Mouse (Mus musculus) gastrocnemius, adult 18-20 months (tissue): ENCODE results near the gene Ccn6. TPM values are rescaled to one million over a fixed set of nuclear protein-coding genes. Genes with fewer than 3 reads are reported as not detected.
A peak's percentile ranks its signal among the peaks of the same experiment; 100 is the strongest.
"Not testable (repeated sequence)": the region's sequence is repeated elsewhere in the genome, so short reads cannot be mapped to it uniquely, and the experiment has no call there.

ENCODE experiments used
- DNase-seq: peaks from one replicate; pipeline ENCODE4 v3.0.0; 2021; ENCODE audit warnings: low spot score
- long read RNA-seq, 2 experiments: library from polyadenylated mRNA; stranded (forward); transcript quantifications; one replicate each; pipeline ENCODE4 v2.0.0; 2021
- total RNA-seq, 2 experiments: library from RNA; stranded (reverse); gene quantifications; 2 replicates each; pipeline ENCODE4 v1.2.3; 2021

The Ccn6 gene
- not detected for total RNA-seq
- long read RNA-seq, experiment 1: 0 reads
- long read RNA-seq, experiment 2: 0 reads

DNA sequence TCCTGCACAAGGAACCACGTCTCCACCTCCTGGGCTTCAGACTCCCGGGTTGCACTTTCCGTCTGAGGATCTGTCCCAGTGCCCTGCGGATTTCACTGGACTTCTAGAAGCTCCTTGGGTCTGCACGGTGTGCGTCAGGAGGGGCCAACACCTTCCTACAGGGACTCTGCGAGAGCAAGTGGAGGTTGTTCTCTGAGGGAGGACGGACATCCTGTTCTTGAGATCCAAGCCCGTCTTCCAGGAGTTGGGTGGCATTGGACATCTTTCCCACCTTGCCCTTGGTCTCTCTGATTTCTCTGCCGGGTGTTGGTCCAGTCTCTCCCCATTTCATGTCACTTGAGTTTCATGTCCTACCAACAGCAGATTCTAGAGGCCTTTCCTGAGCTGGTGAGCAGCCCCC lies at the start of gene Ccn6:
Ccn6 (minus strand) TSS at position 101 of the 400 bp plus-strand sequence.
- DNase-seq: no peak

DNA sequence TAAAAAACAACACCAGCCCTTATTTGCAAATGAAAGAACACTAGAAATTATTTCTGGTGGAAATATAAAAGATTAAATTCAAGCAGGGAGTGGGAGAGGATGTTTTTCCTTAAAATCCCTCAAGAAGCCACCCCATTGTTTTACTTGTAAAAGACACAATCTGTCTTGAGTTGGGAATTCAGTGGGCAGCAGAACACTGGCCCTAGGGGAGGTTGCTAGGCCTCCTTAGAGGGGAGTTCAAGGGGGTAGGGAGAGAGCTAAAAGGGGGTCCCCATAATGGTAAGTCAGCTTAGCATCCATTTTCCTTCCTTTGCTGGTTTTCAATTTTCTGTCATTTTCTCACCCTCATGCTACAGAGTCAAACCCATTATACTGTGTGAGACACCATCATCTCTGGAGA lies 46.4 kb upstream of the Ccn6 start:
- DNase-seq: no peak

DNA sequence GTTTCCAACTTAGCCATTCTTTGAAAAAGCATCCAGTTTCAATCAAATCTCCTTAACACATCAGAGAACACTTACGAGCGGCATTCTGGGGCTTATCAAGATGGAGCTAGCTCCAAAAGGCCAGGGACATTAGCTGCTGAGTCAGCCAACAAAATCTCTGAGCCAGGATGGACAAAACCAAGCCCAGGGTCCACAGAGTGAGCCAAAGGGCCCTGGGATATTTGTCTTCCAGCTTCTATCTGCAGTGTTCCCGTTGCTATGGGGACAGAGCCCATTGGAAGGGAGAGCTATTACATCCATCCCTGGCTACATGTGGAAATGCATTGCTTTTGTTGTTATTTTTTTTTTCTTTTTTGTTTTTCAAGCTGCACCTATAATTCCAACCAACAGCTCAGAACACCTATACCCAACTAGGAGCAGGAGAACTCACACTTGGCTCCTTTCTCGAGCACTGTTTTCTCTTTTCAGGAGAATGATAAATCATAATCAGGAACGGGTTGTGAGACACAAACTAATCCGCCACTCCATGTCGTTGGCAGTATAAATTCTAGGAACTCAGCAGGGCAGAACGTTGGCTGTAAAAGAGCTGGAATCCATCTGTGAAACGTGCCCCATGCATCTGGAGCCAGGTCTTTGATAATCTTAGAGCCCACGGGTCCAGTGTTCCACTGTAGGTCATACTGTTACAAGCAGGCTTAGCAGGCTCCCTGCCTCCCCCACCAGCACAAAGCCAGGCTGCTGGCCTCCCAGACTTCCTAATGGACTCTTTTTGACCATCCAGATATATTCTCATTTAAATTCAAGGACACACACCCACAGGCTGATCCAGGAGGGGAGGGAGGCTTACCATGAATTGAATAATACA lies 45.8 kb upstream of the Ccn6 start:
- peak; percentile 47 for DNase-seq

DNA sequence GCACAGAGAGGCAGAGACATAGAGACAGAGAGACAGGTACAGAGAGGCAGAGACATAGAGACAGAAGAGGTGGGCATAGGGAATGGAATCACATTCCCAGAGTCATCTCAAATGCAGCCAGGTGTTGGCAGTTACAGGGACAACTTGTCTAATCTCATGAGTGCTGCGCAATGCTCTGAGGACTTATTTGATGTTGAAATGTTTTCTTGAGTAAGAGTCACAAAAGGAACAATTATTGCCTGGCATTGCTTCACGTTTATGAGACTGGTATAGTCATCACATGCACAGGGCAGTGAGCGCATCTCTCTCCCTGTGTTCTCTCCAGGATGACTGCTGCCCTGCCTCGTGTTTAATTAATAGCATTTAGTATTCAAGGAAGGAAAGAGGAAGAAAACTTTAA lies 45.1 kb upstream of the Ccn6 start:
- peak; percentile 13 for DNase-seq

DNA sequence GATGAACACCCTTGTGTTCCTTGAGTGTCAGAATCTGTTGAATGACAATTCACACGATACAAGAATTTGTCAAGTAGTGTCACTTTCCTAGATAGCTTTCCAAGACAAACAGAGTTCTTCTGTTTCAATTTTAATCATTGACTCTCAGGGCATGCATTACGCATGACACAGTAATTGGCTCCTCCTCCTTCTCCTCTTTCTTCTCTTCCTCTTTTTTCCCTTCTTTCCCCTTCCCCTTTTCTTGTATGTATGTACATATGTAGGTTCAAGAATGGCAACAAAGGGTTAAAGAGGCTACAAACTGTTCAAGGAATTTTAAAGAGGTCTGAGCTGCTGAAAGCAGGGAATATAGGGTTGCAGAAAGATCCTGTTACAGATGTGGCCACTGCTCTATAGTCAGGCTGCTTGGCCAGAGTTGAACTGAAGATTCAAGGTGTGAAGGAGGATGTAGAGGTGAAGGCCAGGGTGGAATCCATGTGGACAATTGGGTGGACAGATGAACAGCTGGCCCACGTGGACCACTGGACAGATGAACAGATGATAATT lies 43.8 kb upstream of the Ccn6 start:
- DNase-seq: no peak

DNA sequence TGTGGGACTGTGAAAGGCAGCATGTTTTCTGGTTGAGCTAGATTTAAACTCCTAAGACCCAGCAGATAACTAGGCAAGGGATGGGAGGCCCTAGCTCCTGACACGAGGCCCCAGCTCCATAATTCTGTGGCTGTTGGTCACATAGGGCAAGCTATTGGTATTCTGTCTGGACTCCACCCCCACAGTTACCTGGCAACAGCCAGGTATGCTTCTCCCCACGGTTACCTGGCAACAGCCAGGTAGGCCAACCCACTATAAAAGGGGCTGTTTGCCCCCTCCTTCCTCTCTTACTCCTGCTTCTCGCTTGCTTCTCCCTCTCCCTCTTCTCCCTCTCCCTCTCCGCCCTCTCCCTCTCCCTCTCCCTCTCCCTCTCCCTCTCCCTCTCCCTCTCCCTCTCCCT lies 38.9 kb upstream of the Ccn6 start:
- no peak for DNase-seq

DNA sequence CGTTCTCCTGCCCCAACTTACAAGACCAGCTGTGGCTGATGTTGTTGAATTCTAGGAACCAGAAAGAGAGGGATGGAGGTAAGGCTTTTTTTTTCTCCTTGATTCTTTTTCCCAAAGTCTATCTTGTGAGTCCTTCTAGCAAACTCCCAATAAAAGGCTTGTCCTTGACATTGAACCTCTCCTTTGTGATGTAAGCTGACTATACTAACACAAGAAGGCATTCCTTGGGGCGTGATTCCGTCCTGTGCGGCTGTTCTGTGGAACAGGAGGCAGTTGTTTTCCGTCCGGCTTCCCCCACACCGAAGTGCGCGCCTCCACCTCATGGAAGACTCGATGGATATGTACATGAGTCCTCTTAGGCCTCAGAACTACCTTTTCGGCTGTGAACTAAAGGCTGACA lies 34.6 kb upstream of the Ccn6 start:
- not testable (repeated sequence) for DNase-seq

DNA sequence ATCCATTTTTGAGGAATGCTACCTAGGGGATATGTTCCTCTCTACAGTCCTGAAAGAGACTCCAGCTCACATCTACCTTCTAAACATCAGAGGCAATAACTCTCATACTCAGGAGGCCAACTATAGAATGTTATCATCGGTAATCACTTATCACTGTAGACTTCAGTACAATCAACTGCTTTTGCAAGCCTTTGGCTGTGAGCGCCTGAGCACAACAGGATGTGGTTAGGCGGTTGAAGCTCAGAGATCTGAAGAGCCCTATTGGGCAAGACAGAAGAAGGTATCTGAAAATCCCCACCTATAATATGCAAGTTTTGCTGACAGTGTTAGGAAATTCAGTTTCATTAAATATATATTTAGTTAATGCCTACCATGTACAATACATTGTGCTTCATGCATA lies 29.1 kb upstream of the Ccn6 start:
- DNase-seq: no peak

DNA sequence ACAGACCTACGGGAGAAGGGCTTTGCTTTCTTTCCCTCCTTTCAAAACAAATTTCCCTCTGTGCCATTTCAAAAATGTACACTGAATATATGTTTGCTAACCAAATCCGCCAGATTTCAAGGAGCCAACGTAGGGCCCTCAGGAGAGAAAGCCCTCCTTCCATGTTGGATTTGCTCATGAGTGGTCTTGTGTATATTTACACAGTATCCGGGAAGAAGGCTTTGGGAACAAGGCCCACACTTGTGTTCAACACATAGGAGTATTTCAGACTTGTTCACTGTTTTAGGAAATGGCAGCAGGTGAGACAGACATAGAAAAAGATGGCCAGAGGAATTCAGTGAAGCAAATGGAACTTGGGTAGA lies 21.9 kb upstream of the Ccn6 start:
- DNase-seq: no peak

DNA sequence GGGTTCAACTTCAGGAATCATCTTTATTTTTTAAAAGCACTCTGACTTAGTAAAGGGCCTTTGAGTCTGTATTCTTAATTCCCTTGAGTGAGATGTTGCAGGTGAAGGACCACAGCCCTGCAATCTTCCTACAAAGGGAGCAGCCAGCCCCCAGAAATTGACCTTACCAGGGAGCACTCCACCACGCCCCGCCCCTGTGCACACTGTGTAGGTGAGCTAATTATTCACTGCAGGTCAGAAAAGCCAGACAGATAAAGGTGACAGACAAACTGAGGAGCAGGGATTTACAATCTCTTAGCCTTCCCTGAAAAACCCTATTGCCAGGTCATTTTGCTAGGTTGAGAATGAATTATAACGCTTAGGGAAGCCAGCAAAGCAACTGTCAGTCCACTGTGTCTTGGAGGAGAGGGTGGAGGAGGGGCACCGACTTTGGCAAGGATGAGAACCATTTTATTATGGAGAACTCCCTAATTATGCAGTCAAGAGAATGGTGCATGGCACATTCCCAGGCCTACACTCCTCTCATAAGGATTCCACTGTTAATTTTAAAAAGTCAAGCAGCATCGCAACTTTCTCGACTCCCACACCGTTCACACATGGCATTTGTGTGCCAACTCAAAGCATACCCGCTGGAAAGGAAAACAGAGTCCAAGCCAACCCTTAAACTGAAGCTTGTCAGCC lies 21.4 kb upstream of the Ccn6 start:
- DNase-seq: no peak

DNA sequence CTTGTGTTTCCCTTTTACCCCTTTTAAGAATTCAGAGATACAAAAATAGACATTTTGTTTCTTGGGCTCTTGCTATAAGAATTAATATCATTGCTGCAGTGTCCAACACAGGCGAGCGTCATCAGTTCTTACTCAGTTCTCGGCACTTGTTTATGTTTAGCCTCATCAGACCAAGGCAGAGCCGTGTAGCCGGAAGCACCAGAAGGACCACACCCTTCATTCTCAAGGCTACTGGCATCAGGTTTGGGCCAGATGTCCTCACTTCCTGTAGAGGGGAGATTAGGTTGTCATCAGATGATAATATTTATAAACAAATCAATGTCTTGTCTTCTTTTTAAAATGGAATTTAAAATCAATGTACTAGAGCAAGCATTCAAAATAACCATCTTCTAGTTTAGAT lies 13.4 kb upstream of the Ccn6 start:
- no peak for DNase-seq

DNA sequence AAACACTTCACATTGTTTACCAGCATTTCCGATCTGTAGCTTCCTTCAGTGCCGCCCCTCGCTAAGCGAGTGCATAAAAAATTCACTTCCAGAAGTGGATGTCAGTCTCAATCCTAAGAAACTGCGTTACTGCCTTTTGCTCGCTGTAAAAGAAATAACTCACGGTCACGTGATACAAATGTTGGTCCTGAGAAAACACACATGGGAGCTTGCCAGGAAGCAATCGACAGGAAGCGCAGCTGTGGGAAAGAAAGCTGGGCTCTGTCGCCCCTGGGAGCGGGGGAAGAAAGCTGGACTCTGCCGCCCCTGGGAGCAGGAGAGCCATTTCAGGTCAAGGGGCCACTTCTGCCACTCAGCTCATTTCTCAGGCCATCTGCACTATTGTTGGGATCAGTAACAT lies 9.5 kb upstream of the Ccn6 start:
- peak; percentile 32 for DNase-seq

DNA sequence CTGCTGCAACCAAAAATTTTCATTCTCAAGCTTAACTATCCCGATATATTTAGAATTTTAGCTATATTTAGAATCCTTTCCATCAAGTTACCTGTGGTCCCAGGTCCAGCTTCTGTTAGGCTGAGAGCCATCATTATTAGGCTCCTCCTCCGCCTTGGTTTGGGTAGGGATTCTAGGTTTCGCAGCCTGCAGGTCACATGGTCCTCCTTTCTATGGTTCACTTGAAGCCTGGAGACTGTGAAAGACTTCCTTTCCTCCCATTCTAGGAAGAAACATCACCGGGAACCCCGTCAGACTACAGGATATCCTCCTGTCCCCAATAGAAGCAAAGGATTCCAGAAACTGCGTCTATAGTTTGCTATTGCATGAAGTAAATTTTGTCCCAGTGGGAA lies 8.9 kb upstream of the Ccn6 start:
- DNase-seq: no peak

DNA sequence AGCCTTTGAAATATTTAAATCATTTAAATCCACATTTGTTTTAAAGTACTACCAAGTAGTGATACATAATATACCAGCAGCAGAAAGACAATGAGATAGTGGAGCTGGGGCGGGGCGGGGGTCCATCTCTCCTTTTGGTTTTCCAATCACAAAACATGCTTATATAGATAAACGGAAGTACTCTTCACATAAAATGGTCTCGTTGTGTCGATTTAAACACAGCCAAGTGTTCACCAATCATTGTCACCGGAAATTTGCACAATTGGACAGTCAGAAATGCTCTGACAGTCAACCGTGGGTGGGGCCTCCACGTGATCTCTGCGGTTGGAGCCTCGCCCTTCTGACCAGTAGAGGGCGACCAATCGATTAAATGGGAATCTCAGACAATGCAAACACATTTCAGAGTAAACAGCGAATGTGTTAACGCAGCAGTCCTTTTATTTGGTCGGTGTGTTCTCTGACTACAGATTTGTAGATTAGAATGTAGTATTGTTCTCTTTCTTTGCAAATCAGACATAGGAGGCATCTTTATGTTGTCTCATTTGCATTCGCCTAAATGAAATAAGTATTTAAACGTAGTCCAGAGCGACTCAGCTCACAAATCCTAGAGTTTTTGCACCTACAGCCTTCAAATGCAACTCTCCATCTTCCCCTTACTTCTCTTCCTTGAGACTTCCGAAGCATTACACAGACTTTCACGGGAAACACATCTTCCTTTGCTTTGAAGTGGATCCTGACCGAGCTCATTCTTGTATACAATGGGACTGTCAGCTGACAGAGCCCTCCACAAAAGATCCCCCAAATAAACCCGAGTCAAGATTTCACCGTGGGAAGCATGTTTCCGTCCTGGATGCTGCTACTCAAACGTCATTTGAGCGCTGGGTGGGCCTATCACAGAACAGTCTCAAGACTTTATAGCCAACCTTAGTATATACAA lies 8.3 kb upstream of the Ccn6 start:
- DNase-seq: peak; percentile 90

DNA sequence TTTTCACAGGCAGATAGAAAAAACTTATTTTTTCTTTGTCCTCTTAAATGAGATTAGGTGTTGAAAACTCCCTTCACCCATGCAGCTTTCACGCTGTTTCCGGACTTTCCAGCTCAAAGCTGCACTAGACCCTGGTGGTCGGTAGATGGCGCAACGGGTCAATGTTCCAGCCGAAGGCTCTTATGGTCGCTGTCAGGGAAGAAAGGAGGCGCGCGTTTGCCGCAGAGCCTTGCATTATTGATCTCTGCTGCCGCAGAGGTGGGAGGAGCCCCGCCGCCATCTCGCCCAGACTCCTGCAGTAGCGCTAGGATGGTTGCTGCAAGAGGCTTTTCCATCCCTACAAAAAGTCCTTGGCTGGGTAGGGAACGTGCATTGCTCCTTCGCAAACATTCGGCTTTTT lies 7.5 kb upstream of the Ccn6 start:
- DNase-seq: peak; percentile 91

DNA sequence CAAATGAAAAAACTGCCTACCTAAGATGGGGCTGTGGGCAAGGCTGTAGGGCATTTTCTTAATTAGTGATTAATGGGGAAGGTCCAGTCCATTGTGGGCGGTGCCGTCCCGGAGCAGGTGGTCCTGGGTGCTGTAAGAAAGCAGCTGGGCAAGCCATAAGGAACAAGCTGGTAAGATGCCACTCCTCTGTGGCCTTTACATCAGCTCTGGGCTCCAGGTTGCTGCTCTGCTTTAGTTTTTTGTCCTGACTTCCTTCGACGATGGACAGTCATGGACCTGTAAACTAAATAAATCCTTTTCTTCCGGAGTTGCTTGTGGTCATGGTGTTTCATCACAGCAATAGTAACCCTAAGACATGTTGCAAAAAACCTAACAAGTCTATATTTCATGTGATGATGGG lies 7.1 kb upstream of the Ccn6 start:
- DNase-seq: no peak

DNA sequence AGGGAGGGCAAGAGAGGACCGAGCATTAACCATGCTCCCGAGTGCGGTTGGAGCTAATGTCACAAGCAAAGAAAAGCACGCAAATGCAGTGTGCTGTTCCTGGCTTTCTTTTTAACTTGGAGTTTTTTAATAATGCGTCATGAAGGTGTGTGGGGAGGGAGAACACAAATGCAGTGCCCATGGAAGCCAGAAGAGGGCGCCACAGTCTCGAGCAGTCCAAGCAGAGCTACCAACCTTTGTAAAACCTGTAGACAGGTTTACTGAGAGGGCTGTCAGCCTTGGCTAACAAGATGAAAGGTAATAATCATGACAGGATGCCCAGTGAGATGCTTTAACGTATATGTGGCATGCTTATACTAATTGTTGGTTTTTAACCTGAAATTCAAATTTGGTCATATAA lies 6.6 kb upstream of the Ccn6 start:
- DNase-seq: peak; percentile 68

DNA sequence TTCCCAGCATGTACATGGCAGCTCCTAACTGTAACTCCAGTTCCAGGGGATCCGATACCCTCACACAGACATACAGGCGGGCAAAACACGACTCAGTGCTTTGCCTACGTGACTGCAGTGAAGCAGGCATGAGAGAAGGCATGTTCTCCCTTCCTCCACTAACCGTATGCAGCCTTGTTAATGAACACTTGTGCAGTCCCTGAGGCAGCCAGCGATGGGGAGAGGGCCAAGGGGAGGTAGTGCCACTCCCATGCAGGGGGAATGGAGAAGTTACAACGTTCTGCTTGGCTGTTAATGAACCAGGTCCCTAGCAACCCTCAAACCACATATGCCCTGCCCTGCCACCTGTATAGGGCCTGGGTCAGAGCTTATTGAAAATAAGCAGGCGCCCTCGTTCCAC lies 6.0 kb upstream of the Ccn6 start:
- no peak for DNase-seq

DNA sequence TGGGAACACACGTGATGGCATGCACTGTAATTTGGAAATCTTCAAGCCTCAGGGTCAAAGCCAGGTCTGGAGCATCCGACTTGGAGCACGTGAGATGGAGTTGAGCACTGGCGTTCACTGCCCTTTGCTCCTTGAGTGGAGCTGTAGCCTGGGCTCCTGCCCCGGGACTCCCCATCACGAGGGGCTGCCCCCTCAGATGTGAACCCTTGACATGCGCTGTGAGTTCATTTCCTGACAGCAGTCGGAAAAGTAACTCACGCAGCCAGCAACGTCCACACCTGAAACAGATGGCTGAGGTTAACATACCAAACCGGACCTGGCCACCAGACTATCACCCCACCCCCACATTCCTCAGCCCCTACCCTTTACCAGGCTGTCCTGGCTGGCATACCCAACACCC lies 4.0 kb upstream of the Ccn6 start:
- DNase-seq: no peak

DNA sequence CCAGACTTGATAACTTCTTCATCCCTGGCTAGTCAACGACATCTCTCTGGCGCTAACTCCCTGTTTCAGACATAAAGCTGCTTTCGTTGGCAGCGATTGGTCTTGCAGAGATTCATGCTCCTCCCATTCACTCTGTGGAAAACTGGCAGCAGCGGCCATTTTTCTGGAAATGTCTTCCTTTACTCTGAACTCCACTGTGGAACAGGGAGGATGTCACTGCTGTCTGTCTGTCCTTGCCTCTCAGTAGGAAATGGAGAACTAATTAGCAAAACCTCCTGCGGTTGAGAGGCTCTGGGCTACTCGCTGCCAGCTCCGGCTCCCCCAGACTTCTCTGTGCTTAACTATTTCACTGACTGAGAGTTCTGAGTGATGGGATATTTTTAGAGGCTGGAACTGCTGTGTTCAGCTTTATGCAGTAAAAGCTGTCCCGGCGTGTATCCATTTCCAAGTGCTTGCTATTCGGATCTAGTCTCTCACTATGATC lies 2.1 kb upstream of the Ccn6 start:
- peak; percentile 21 for DNase-seq

DNA sequence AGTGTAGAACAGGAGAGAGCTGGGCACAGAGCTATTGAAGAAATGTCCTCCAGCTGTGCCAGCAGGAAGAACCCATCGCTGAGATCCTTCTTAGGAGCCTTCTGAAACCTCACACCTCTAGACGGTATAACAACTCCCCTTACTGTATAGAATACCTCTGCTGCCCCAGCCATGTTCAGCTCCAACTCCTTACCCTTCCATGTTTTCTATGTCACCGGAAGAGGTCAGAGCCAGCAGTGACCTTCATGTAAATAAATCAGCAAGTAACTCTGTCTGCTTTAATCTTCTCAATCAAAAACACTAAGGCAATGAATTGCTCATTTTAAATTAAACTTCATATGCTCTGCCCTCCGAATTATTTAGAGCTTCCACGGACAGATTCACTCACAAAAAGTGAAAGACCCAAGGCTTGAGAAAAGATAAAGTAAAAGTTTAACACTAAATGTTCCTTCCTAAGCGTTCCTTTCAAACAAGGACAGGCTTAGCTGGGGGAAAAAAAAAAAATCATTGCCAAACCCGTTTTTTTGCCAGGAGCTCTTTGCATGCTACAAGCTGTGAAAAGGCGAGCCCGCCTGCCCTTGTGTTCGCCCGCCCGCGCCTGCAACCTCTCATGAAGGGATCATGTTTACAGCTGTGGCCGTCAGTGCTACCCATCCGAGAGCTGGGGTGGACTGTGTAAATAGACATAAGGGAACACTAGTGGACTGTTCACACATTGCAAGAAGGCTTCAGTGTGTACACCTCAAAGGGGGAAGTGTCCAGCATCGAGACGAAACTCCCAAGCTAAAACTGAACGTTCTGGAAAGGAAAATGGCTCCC lies 719 bp downstream of the Ccn6 start:
- peak; percentile 17 for DNase-seq
